Mouse (Mus musculus) urinary bladder, postnatal 4 days (tissue): ENCODE data around the gene C87414.
"Not testable (repeated sequence)": the region's sequence is repeated elsewhere in the genome, so short reads cannot be mapped to it uniquely, and the experiment has no call there.

Experiments
- DNase-seq, 2 experiments: peaks; one replicate each; pipeline ENCODE4 v3.0.0; 2021 to 2022; ENCODE audit warnings: low spot score in 2 of 2

Gene C87414

GRCm38 (mm10) chr5:93671451-93671850, at the start of gene C87414:
Gene C87414 (minus strand): TSS chr5:93671551.
- DNase-seq = not testable (repeated sequence)

- DNase-seq = not testable (repeated sequence)
These were observed 13.3 kb upstream of the C87414 start for GRCm38 (mm10) chr5:93684661-93685060.
